In genomic region chr14:76487609-76488008, GRCm38 (mm10) we compare ENCODE assay signal across 16 mouse cellular contexts.
DNase-seq lines count a peak whose midpoint lies in the region; ATAC-seq and TF ChIP-seq lines count a peak whose summit lies in the region.
"Had no signal": no experiment of that assay in that cellular context is flagged by ENCODE, and none has a peak within 500 bp of the region (broad histone marks: within the 10 kb centered on the region; RNA-seq: fewer than 3 reads in every experiment).

No protein-coding gene starts in this region.

- peak; percentile 58 for TF ChIP-seq POLR2A in small intestine, adult 2 months (IDR thresholded peaks at IDR 0.05; ENCODE audit: low read depth, low read length)

- H3K27me3 ChIP-seq in kidney, embryonic 15.5 days, result no peaks in the 10 kb centered on the region
- no peaks in the 10 kb centered on the region for H3K27me3 ChIP-seq in neural tube, embryonic 13.5 days
- H3K27me3 ChIP-seq in neural tube, embryonic 15.5 days (replicated peaks), result no peaks in the 10 kb centered on the region
- no peaks in the 10 kb centered on the region for H3K27me3 ChIP-seq in hindbrain, embryonic 15.5 days
- H3K27me3 ChIP-seq in small intestine, adult 2 months (ENCODE audit: control insufficient read depth, insufficient read depth, low read length), result no peaks in the 10 kb centered on the region
- H3K27me3 ChIP-seq in heart, embryonic 11.5 days (ENCODE audit: control insufficient read depth, insufficient read depth, low read length), result no peaks in the 10 kb centered on the region
- H3K27me3 ChIP-seq: liver, embryonic 13.5 days had no signal

- DNase-seq in kidney, postnatal 10 days, result no peak
- no peak for DNase-seq in spleen, postnatal 36 days (ENCODE audit: low spot score in 2 of 2)
- DNase-seq: adrenal gland, adult 8-10 months; cerebellum, postnatal 14 days; kidney, adult 11 months; liver, embryonic 13.5 days; lung, postnatal 4 days; thymus, adult 18-20 months had no signal

- 75% methylated on average over 16 of the region's 16 CpGs for WGBS in kidney, embryonic 15.5 days
- 91% methylated on average over 16 of the region's 16 CpGs for WGBS in neural tube, embryonic 13.5 days
- WGBS in neural tube, embryonic 15.5 days, result 89% methylated on average over 16 of the region's 16 CpGs
- WGBS in hindbrain, embryonic 15.5 days, result 91% methylated on average over 16 of the region's 16 CpGs
- 30% methylated on average over 16 of the region's 16 CpGs for WGBS in small intestine, adult 2 months
- WGBS in heart, embryonic 11.5 days (ENCODE audit: insufficient replicate concordance), result 83% methylated on average over 16 of the region's 16 CpGs

- no peak for TF ChIP-seq CTCF in small intestine, adult 2 months (IDR thresholded peaks at IDR 0.05; ENCODE audit: extremely low read depth, insufficient read length, insufficient replicate concordance, low read depth, low read length)

- H3K4me2 ChIP-seq in kidney, embryonic 15.5 days, result no peak overlapping the region
- no peak overlapping the region for H3K4me2 ChIP-seq in neural tube, embryonic 13.5 days
- no peak overlapping the region for H3K4me2 ChIP-seq in neural tube, embryonic 15.5 days
- H3K4me2 ChIP-seq in hindbrain, embryonic 15.5 days, result no peak overlapping the region
- no peak overlapping the region for H3K4me2 ChIP-seq in heart, embryonic 11.5 days
- H3K4me2 ChIP-seq: liver, embryonic 13.5 days had no signal

- peak overlapping the region; percentile 78 for H3K27ac ChIP-seq in kidney, embryonic 15.5 days
- 0 out of 2 replicates have a peak overlapping the region, but pooled peaks have one; percentile 49 for H3K27ac ChIP-seq in neural tube, embryonic 13.5 days (replicated peaks)
- no peak overlapping the region for H3K27ac ChIP-seq in neural tube, embryonic 15.5 days (replicated peaks)
- H3K27ac ChIP-seq in hindbrain, embryonic 15.5 days (replicated peaks), result 0 out of 2 replicates have a peak overlapping the region, but pooled peaks have one; percentile 1
- H3K27ac ChIP-seq in small intestine, adult 2 months (ENCODE audit: insufficient read depth, low read depth, low read length), result peak overlapping the region; percentile 91
- H3K27ac ChIP-seq in heart, embryonic 11.5 days (ENCODE audit: low read depth, low read length), result no peak overlapping the region
- H3K27ac ChIP-seq: liver, embryonic 13.5 days had no signal

- peaks cover 27% of the 10 kb centered on the region for H3K4me1 ChIP-seq in kidney, embryonic 15.5 days
- peaks cover 22% of the 10 kb centered on the region for H3K4me1 ChIP-seq in neural tube, embryonic 13.5 days (replicated peaks)
- peaks cover 18% of the 10 kb centered on the region for H3K4me1 ChIP-seq in neural tube, embryonic 15.5 days
- peaks cover 19% of the 10 kb centered on the region for H3K4me1 ChIP-seq in hindbrain, embryonic 15.5 days (replicated peaks)
- peaks cover 8% of the 10 kb centered on the region for H3K4me1 ChIP-seq in small intestine, adult 2 months (ENCODE audit: control insufficient read depth, insufficient read depth, insufficient read length, low read length)
- H3K4me1 ChIP-seq in heart, embryonic 11.5 days (ENCODE audit: control insufficient read depth, insufficient read depth, low read length), result no peaks in the 10 kb centered on the region; the same call in 1 of the 2 replicates

- H3K36me3 ChIP-seq in kidney, embryonic 15.5 days, result no peaks in the 10 kb centered on the region
- H3K36me3 ChIP-seq in neural tube, embryonic 13.5 days, result no peaks in the 10 kb centered on the region
- no peaks in the 10 kb centered on the region for H3K36me3 ChIP-seq in neural tube, embryonic 15.5 days
- H3K36me3 ChIP-seq in hindbrain, embryonic 15.5 days, result no peaks in the 10 kb centered on the region
- H3K36me3 ChIP-seq in small intestine, adult 2 months (ENCODE audit: control insufficient read depth, insufficient read depth, low read length), result no peaks in the 10 kb centered on the region
- no peaks in the 10 kb centered on the region for H3K36me3 ChIP-seq in heart, embryonic 11.5 days (ENCODE audit: control insufficient read depth, insufficient read depth, low read length)
- H3K36me3 ChIP-seq: liver, embryonic 13.5 days had no signal

- ATAC-seq in kidney, embryonic 15.5 days (replicated peaks; ENCODE audit: low FRiP score), result peak; percentile 37; the same call in 1 of the 2 replicates
- no peak for ATAC-seq in neural tube, embryonic 13.5 days (ENCODE audit: low read depth)
- no peak for ATAC-seq in neural tube, embryonic 15.5 days (ENCODE audit: low FRiP score)
- no peak for ATAC-seq in hindbrain, embryonic 15.5 days (ENCODE audit: low FRiP score, low read depth)
- ATAC-seq in heart, embryonic 11.5 days (replicated peaks; ENCODE audit: insufficient number of reproducible peaks, low FRiP score, low TSS enrichment), result no peak
- ATAC-seq: CD4-positive, CD25-positive, alpha-beta regulatory T cell, adult 4 months had no signal

- no peaks in the 10 kb centered on the region for H3K9me3 ChIP-seq in kidney, embryonic 15.5 days (replicated peaks)
- no peaks in the 10 kb centered on the region for H3K9me3 ChIP-seq in neural tube, embryonic 13.5 days
- H3K9me3 ChIP-seq in neural tube, embryonic 15.5 days (replicated peaks), result no peaks in the 10 kb centered on the region
- H3K9me3 ChIP-seq in hindbrain, embryonic 15.5 days, result no peaks in the 10 kb centered on the region
- H3K9me3 ChIP-seq in heart, embryonic 11.5 days (replicated peaks; ENCODE audit: control insufficient read depth, low read length), result no peaks in the 10 kb centered on the region
- H3K9me3 ChIP-seq: liver, embryonic 13.5 days had no signal

- no peak overlapping the region for H3K4me3 ChIP-seq in kidney, embryonic 15.5 days (replicated peaks)
- no peak overlapping the region for H3K4me3 ChIP-seq in neural tube, embryonic 13.5 days
- no peak overlapping the region for H3K4me3 ChIP-seq in neural tube, embryonic 15.5 days (replicated peaks)
- H3K4me3 ChIP-seq in hindbrain, embryonic 15.5 days, result no peak overlapping the region
- H3K4me3 ChIP-seq in small intestine, adult 2 months (ENCODE audit: low read depth, low read length), result peak overlapping the region; percentile 74
- H3K4me3 ChIP-seq in heart, embryonic 11.5 days (ENCODE audit: low read depth, low read length), result no peak overlapping the region
- H3K4me3 ChIP-seq: liver, embryonic 13.5 days; myocyte had no signal

- H3K9ac ChIP-seq in kidney, embryonic 15.5 days, result no peak overlapping the region
- no peak overlapping the region for H3K9ac ChIP-seq in neural tube, embryonic 13.5 days
- H3K9ac ChIP-seq in neural tube, embryonic 15.5 days (replicated peaks), result no peak overlapping the region
- H3K9ac ChIP-seq in hindbrain, embryonic 15.5 days, result no peak overlapping the region
- H3K9ac ChIP-seq in heart, embryonic 11.5 days (ENCODE audit: low read depth, low read length), result no peak overlapping the region
- H3K9ac ChIP-seq: liver, embryonic 13.5 days had no signal

Comparison
In these comparisons a context has a peak if more than half of its experiments do, and no peak if none do; other contexts are left out.
1. H3K27ac ChIP-seq: peak in kidney, embryonic 15.5 days (single experiment), neural tube, embryonic 13.5 days (single experiment), hindbrain, embryonic 15.5 days (single experiment) and small intestine, adult 2 months (single experiment); none in neural tube, embryonic 15.5 days (single experiment) and heart, embryonic 11.5 days (single experiment).